Mouse (Mus musculus): ENCODE data around the gene Bicra.

- TF ChIP-seq CTCF (IDR thresholded peaks at IDR 0.05; ENCODE audit: low read depth) (no peak; the same call in 1 of the 2 replicates), EP300 (optimal IDR thresholded peaks at IDR 0.05) (no peak)
Measured at GRCm38 (mm10) chr7:16048164-16048564, 443 bp upstream of the Bicra start.
